Mouse (Mus musculus): ENCODE data around the gene Hmgn5. TPM values are rescaled to one million over a fixed set of nuclear protein-coding genes. Genes with fewer than 3 reads are reported as not detected.

Hmgn5 gene
- total RNA-seq (2017), result 9.6 to 24.6 TPM (median 20.2 TPM) in 3 replicates

DNA sequence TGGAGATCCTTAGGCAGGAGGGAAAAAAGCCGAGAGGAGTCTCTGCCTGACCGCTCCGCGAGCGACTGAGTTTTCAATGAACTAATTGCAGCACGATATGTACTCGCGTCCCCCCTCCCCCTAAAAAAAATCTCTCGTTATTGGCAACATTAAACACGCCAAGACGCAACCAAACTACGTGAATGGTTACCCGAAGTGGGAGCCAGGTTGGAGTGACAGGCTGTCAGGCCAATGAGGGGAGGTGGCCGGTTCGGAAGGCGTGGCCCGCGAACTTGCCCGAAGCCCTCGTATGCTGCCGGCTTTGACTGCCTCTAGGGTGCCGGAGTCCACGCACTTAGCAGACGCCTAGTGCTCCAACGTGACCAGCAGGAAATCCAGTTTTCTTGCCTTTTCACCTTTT lies at the start of gene Hmgn5:
TSS of gene Hmgn5 (minus strand) at position 122 of the 400 bp plus-strand sequence.
- peak; percentile 100 for ATAC-seq (replicated peaks; ENCODE audit: insufficient number of reproducible peaks, low FRiP score, low TSS enrichment, poor library complexity, severe bottlenecking)

DNA sequence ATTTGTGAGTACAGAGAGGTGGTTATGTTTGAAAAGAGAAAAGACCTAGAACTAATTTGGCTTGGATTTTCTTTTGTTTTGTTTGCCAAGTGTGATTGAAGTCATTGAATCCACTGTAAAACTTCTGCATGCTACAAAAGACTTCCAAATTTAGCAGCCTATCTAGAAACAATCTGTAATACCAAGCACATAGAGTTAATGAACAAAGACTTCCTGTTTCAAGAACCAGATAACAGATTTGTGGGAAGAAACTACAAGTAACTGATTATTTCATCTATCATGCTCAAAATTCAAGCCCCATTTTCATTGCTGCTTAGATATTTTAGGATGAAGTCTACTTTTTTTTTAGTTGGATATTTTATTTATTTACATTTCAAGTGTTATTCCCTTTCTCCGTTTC lies 34.6 kb upstream of the Hmgn5 start:
- no peak for ATAC-seq (replicated peaks; ENCODE audit: insufficient number of reproducible peaks, low FRiP score, low TSS enrichment, poor library complexity, severe bottlenecking)

DNA sequence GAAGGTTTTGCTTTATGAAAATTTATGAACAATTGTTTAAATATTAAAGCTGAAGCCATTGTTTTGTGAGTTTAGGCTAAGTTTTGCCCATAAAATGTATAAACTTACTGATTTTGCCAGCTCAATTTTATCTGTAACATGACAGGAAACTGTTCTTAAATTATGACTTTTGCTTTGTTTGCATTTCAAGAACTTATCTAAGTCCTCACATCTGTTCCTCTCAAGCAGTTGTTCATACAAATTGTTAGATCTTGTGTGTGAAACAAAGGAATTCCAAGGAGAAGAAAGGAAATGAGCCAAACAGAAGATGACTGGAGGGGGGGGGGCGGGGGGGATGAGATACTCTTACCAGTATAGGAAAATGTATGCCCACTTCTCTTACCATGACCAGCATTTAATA lies 13.0 kb upstream of the Hmgn5 start:
- ATAC-seq (replicated peaks; ENCODE audit: insufficient number of reproducible peaks, low FRiP score, low TSS enrichment, poor library complexity, severe bottlenecking), result no peak

DNA sequence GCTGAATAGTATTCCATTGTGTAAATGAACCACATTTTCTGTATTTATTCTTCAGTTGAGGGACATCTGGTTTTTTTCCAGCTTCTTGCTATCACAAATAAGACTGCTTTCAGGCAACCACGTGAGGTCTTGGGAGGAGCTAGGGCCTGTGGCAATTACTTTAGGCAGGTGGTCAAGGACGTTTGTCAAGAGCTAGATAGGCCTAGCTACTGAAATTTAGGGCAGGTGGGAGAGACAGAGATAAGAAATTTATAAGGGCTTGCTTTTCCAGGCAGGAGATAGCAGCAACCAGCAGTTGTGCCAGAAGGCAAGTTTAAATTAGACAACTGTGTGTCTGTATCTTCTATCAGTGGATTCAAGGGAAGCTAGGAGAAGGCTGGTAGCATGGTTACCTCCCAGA lies 7.7 kb upstream of the Hmgn5 start:
- no peak for ATAC-seq (replicated peaks; ENCODE audit: insufficient number of reproducible peaks, low FRiP score, low TSS enrichment, poor library complexity, severe bottlenecking)

DNA sequence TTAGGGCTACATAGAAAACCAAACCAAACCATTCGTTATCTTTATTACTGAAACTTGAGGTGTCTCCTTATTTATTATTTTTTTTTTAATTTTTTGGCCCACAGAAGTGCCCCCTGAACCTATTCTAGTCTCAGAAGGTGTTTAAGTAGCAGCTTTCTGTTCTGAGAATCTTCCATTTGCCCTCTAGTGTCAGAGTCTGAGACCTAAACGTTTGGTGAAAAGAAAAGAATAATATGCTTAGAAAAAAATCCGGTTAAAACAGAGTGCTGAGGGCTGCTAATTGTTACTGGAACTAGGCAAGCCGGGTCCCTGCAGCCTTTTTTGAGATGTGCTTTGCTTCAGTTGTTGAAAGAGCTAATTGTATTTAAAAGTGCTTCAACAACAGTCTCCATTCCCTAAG lies 962 bp upstream of the Hmgn5 start:
- ATAC-seq (replicated peaks; ENCODE audit: insufficient number of reproducible peaks, low FRiP score, low TSS enrichment, poor library complexity, severe bottlenecking), result no peak

DNA sequence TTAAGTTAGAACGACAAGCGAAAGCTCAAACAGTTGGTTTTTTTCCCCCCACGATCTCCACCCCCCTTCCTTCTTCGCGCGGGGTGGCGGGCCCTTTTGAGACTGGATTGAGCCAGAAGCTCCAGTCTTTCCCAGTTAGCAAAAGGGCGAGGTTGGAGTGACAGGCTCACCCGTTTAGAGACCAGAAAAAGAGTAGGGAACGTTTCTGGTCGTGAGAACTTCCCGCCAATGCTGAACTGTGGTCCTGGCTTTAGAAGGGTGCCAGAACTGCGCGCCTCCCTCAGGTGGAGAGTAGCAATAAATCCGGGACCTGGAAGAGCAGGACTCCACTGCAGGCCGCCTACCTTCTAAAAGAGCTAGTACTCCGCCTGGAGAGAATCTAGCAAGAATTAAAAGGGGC lies 482 bp upstream of the Hmgn5 start:
- ATAC-seq (replicated peaks; ENCODE audit: insufficient number of reproducible peaks, low FRiP score, low TSS enrichment, poor library complexity, severe bottlenecking), result no peak

DNA sequence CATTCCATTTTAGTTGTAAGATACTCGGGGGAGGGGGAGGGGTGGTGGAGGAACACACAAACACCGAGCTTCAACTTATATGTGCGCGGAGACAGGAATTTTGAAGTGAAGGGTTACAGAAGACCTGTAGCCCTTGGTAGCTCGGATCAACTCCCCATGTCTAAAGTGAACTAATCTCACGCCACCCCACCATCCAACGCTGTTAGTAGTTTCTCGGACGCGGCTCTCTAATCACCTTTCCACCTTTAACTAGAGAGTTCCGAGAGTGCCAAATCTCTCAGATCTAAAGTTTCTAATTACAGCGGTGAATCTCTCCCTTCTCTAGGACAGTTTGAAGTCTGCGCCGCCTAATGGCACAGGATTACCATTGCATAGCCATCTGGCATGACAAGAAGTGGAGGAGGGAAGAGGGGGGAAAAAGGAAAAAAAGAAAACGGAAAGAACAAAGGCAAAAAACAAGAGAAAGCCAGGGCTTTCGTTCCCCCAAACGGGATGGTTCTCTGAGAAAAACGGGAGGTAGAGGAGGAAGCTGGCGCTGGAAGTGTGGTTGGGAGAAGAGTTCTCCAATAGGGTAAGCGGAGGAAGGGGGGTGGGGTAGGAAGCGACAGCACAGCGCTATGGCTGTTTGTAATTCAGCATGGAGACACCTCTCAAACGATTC lies 703 bp downstream of the Hmgn5 start:
- ATAC-seq (replicated peaks; ENCODE audit: insufficient number of reproducible peaks, low FRiP score, low TSS enrichment, poor library complexity, severe bottlenecking), result no peak

DNA sequence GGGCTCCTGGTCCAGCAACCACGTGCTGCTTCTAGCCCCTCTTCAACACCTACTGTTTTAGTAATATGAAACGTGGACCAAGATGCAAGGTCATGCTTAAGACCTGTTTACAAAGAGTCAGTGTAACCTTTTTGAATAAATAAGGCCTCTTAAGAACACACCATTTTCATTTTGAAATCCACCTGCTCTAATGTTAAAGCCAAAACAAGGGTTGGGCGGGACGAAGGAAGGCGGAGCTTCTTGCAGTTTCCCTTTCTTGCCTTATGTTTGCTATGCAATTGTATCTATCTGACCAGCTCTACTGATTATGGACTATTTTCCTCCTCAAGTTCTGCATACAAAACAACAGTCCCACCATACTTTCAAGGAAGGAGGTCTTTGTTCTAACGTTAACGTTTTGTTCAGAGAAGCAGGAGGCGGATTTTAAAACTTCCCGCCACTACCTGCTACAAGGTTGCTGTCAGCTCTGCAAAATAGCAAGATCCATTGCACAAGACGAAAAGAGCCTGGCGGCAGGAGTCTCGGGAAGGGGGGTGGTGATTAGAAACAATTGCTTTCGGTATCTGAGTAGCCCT lies 1.5 kb downstream of the Hmgn5 start:
- no peak for ATAC-seq (replicated peaks; ENCODE audit: insufficient number of reproducible peaks, low FRiP score, low TSS enrichment, poor library complexity, severe bottlenecking)

DNA sequence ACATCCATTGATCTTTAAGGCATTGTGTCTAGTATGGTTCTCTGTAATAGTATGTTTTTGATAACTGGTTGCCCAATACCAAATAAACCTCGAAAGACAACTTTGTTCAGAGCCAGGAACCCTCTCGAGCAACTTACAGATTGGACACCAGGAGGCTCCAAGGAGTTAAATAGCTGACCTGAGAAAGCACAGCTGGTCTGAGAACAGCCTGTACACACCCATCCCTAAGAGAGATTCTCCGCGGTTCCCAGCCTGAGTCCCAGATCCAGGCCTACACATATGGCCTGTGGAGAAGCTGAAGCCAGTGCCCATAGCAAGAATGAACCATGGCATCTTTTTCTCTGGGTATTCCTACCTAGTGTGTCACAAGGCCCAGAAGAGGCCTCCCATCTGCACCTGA lies 11.9 kb downstream of the Hmgn5 start:
- ATAC-seq (replicated peaks; ENCODE audit: insufficient number of reproducible peaks, low FRiP score, low TSS enrichment, poor library complexity, severe bottlenecking), result no peak

Other genes with a start within 250 kb of the Hmgn5 start
- gene Brwd3, start 179.0 kb downstream of the Hmgn5 start, total RNA-seq (2017), result 7.1 to 12.9 TPM (median 11.1 TPM) in 3 replicates
- 159 to 278 TPM (median 277 TPM) in 3 replicates for gene Sh3bgrl, start 82.0 kb upstream of the Hmgn5 start, total RNA-seq (2017)
- gene Gm6377, start 183.4 kb upstream of the Hmgn5 start, total RNA-seq (2017), result 139 to 170 TPM (median 165 TPM) in 3 replicates

Data from monocyte, adult 5-6 weeks (primary cell).